Mouse (Mus musculus) MN1 (cell line): ENCODE results near the gene Gm11639.

Source experiments
- DNase-seq: peaks from one replicate; pipeline ENCODE4 v3.0.0-alpha.2; 2016; ENCODE audit warnings: low spot score

The Gm11639 gene

DNA sequence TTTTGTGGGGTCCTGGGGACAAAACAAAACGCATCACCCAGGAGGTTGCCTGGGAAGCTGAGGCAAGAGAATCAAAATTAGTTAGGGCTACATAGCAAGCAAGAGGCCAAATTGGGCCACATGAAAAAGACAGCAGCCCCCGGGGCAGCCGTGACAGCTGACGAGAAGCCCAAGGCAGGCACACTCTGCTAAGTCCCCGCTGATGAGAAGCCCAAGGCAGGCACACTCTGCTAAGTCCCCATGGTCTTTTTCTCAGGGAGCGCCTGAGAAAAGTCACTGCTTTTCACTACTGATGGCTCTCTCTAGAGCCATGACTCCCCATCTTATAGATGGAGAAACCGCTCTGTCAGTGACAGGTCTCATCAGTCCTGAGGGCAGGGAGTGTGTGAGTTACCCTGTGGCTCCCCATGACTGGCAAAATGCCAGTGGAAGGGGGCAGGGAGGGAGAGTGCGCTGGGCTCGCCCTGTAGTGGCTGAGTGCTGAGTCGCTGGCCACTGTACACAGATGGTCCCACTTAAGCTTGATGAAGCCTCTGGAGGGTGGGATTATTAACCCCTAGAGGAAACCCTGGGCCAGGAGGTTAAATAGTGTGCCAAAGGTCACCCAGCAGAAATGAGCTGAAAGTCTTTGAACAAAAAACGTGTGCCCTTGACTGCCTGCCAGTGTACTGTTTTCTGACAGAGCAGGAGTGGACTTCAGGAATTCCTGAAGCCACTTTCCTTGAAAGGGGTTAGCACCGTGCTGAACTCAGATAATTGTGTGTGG lies 467.7 kb downstream of the Gm11639 start:
- peak; percentile 61 for DNase-seq

- no peak for DNase-seq
Observed at GRCm38 (mm10) chr11:105155915-105156314, 470.4 kb downstream of the Gm11639 start.

GRCm38 (mm10) chr11:105156748-105157267 lies 471.3 kb downstream of the Gm11639 start:
- DNase-seq, result no peak

DNA sequence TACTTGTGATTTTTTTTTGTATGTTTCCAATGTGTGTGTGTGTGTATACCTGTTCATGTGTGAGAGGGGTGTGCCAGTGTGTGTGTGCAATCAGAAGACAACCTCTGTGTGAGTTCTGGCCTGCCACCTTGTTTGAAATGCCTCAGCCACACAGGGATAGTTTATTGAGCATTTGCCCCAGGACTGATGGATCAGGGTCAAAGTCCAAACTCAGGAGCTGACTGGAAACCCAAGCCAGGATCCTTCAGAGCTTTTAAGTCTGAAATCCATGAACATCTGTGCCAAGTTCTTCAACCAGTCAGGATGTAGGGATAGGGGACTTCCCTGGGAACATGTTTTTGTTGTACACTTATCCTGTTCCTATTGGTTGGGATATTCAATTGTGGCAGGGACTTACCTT lies 472.5 kb downstream of the Gm11639 start:
- no peak for DNase-seq

DNA sequence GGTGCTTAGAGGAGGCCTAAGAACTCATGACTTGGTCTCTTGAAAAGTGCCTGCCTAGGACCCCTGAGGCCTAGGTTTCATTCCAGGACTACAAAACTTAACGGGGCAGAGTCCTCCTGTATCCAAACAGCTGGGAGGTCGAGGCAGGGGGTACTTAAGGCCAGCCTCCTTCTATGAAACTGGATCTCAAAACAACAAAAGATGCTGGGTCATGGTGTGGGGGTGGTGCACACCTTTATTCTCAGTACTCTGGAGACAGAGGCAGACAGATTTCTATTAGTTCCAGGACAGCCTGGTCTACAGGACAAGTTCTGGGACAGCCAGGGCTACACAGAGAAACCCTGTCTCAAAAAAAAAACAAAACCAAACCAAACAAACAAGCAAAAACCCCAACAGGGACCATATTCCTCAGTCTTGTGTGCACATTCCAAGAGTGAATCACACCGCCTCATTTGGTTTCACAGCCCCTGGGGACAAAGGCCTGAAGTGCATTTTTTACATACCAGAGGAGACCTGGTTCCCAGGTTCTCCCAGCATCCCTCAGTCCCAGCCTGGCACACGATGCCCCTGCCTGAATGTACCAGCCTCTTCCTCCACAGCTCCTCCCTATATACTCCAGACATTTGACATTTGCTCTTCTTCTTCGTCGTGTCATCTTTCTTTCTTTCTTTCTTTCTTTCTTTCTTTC lies 474.3 kb downstream of the Gm11639 start:
- no peak for DNase-seq

- no peak for DNase-seq
Observed at GRCm38 (mm10) chr11:105161411-105161810, 475.9 kb downstream of the Gm11639 start.

DNA sequence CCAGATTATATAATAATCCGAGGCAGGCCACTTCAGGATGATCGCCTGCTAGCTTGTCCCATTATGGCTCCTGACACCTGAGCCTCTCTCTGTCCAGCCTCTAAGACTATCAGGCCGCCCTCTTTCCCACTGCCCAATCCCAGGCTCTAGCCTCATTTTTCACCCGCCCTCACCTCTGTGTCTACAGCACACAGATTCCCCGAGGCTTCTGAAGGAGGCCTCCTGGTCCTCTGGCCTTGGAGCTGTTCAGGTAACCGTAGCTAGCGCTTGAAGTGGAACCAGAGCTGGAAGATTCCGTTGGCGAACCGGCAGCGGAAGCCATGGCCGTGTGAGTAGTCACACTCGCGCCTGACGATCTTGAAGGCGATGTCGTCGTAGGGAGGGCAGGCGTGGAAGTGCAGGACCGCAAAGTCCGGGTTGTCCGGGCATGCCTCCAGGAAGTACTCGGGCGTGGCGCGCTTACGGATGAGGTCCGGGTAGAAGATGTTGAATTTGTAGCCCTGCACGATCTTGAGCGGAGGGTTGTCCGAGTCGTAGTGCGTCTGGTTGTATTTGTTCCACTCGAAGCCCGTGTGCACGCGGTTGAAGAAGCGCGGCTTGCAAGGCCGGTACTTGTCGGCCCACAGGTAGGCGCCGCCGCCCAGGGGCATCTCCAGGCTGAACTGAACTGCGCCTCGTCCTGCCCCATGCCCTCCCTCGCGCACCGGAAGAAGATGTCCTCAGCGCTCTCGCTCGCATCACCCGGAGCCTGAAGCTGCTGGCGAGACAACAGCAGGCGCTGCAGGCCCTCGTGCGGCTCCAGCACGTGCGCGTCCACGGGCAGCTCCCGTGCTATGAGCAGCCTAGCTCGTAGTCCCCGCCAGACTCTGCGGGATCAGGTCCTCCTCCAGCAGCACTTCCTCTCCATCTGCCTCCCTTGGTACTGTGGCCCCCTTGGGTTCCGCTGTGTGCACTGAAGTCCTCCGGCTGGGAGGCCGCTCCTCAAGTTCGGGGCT lies 479.3 kb downstream of the Gm11639 start:
- DNase-seq, result no peak

- DNase-seq, result no peak
Observed at GRCm38 (mm10) chr11:105166780-105167179, 481.3 kb downstream of the Gm11639 start.
